Mouse (Mus musculus) stomach, postnatal 0 days (tissue): ENCODE measurements at regions not wholly inside any gene's neighbourhood (a gene's known extent, or its start where the extent isn't known, plus 50 kb on each side); places are given as distances from the start of the nearest gene placed in this dataset.

Experiments
- CTCF ChIP-seq: IDR thresholded peaks from 2 replicates; pipeline ENCODE4 v1.5.1; 2016; ENCODE audit warnings: antibody characterized with exemption, low read depth, mild to moderate bottlenecking, moderate library complexity
- EP300 ChIP-seq: optimal IDR thresholded peaks from 2 replicates; pipeline ENCODE3; 2016; ENCODE audit warnings: antibody characterized with exemption

GRCm38 (mm10) chr12:17636146-17636545, 54.5 kb upstream of the Hpcal1 start:
- TF ChIP-seq CTCF (no peak), EP300 (no peak)
